Mouse (Mus musculus) heart, postnatal 0 days (tissue): ENCODE results near the gene Dnaaf2. TPM values are rescaled to one million over a fixed set of nuclear protein-coding genes. Genes with fewer than 3 reads are reported as not detected.

Source experiments
- ATAC-seq: fragments of 200-750 bp; cut with Nextera tagmentation; 2 replicates; pipeline ENCODE4 v1.8.0; 2017; ENCODE audit warnings: low read depth, moderate number of reproducible peaks, moderate library complexity; ENCODE audit not compliant: insufficient read depth
- DNase-seq: peaks from one replicate; pipeline ENCODE4 v3.0.0-alpha.2; 2016; ENCODE audit warnings: low spot score
- H3K27ac ChIP-seq: fragments of 300-500 bp; sonication (generic); 2 replicates; pipeline ENCODE4 v1.5.1; 2014; ENCODE audit warnings: low read depth, mild to moderate bottlenecking
- H3K27me3 ChIP-seq: fragments of 300-500 bp; sonication (generic); 2 replicates; pipeline ENCODE4 v1.6.1; 2014; ENCODE audit warnings: low read length, mixed read lengths; ENCODE audit not compliant: control insufficient read depth, insufficient read depth
- H3K36me3 ChIP-seq: fragments of 300-500 bp; sonication (generic); replicated peaks from 2 replicates; pipeline ENCODE4 v1.6.1; 2014; ENCODE audit warnings: low read length, mixed read lengths; ENCODE audit not compliant: control insufficient read depth, insufficient read depth
- H3K4me1 ChIP-seq: fragments of 300-500 bp; sonication (generic); 2 replicates; pipeline ENCODE4 v1.6.1; 2014; ENCODE audit warnings: antibody characterized with exemption; ENCODE audit not compliant: control insufficient read depth, insufficient read depth
- H3K4me2 ChIP-seq: fragments of 300-500 bp; sonication (generic); 2 replicates; pipeline ENCODE4 v1.6.1; 2014; ENCODE audit warnings: low read depth, mild to moderate bottlenecking, low read length, moderate library complexity
- H3K4me3 ChIP-seq: fragments of 300-500 bp; sonication (generic); 2 replicates; pipeline ENCODE4 v1.5.1; 2014; ENCODE audit warnings: low read depth, low read length
- H3K9ac ChIP-seq: fragments of 300-500 bp; sonication (generic); replicated peaks from 2 replicates; pipeline ENCODE4 v1.6.1; 2014; ENCODE audit warnings: low read depth, low read length, mixed read lengths
- H3K9me3 ChIP-seq: fragments of 300-500 bp; sonication (generic); replicated peaks from 2 replicates; pipeline ENCODE4 v1.6.1; 2016; ENCODE audit warnings: low read length; ENCODE audit not compliant: control insufficient read depth
- CTCF ChIP-seq: IDR thresholded peaks from 2 replicates; pipeline ENCODE4 v1.5.1; 2016; ENCODE audit warnings: antibody characterized with exemption, control low read depth, low read depth
- EP300 ChIP-seq: IDR thresholded peaks from 2 replicates; pipeline ENCODE4 v1.6.1; 2016; ENCODE audit warnings: antibody characterized with exemption, low read depth
- WGBS: fragments of 180-500 bp; shearing (Covaris S2); extraction: QIAGEN DNeasy Blood & Tissue Kit; methylation state at CpG from one replicate; pipeline ENCODE4 v1.1.7; 2014; 5-methylcytosine and 5-hydroxymethylcytosine counted together
- polyA plus RNA-seq: library from polyadenylated mRNA; unstranded; fragments of >200 nt; fragmentation: Nextera tagmentation; extraction: Ambion mirVana; gene quantifications from 2 replicates; pipeline ENCODE4 v1.2.1, GENCODE M21; 2015
- total RNA-seq: library from RNA; depleted of rRNA; stranded (reverse); fragments of >200 nt; gene quantifications from 2 replicates; pipeline ENCODE4 v1.2.3, GENCODE M21; 2014; ENCODE audit warnings: low replicate concordance

Gene Dnaaf2
- total and polyA plus RNA-seq, 2 experiments from 2014 or later: 1.8 to 3.8 TPM

DNA sequence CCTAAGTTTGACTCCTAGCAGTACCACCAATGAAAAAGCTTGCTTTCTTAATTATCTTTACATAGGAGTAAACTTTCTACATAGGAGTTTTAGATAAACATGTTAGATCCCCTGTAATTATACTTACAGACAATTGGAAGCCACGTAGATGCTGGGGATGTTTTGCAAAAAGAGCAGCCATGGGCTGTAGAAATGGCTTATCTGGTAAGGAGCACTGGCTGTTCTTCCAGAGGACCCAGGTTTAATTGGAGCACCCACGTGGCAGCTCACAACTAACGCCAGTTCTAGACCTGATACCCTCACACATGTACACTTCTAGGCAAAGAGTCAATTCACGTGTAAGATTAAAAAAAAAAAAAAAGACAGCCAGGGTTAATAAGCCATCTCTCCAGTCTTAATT, 16.4 kb downstream of the Dnaaf2 start:
- TF ChIP-seq EP300 (no peak), CTCF (no peak)
- no peak for DNase-seq
- H3K9me3 ChIP-seq: no peaks in the 10 kb centered on the region
- no peaks in the 10 kb centered on the region for H3K27me3 ChIP-seq
- H3K36me3 ChIP-seq: no peaks in the 10 kb centered on the region; the same call in 1 of the 2 replicates
- no peak overlapping the region for H3K27ac ChIP-seq
- H3K4me1 ChIP-seq: peaks cover 14% of the 10 kb centered on the region
- no peak for ATAC-seq
- no peak overlapping the region for H3K9ac ChIP-seq
- WGBS: 86% methylated on average over 4 of the region's 4 CpGs
- H3K4me3 ChIP-seq: no peak overlapping the region
- no peak overlapping the region for H3K4me2 ChIP-seq

DNA sequence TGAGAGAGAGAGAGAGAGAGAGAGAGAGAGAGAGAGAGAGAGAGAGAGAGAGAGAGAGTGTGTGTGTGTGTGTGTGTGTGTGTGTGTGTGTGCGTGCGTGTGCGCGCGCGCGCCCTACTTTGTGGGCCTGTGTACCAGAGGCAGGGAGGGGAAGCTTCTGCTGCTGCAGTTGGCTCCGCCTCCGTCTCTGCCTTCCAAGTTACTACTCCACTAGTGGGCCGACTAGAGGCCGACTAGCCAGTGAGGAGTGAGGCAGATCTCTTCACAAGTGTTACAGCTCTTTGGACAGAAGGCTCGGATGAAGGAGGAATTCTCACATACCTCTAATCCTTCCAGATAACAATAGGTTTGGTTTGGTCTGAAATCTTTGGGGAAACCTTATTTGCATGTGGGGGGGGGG, 18.9 kb downstream of the Dnaaf2 start:
- DNase-seq (no peak), ATAC-seq (no peak)
- Histone ChIP-seq H3K36me3 (no peaks in the 10 kb centered on the region; the same call in 1 of the 2 replicates), H3K9ac (no peak overlapping the region), H3K4me1 (no peaks in the 10 kb centered on the region), H3K27ac (no peak overlapping the region), H3K4me2 (no peak overlapping the region), H3K9me3 (no peaks in the 10 kb centered on the region), H3K4me3 (no peak overlapping the region), H3K27me3 (no peaks in the 10 kb centered on the region)
- TF ChIP-seq EP300 (no peak), CTCF (no peak)
- WGBS: 59% methylated on average over 12 of the region's 12 CpGs

DNA sequence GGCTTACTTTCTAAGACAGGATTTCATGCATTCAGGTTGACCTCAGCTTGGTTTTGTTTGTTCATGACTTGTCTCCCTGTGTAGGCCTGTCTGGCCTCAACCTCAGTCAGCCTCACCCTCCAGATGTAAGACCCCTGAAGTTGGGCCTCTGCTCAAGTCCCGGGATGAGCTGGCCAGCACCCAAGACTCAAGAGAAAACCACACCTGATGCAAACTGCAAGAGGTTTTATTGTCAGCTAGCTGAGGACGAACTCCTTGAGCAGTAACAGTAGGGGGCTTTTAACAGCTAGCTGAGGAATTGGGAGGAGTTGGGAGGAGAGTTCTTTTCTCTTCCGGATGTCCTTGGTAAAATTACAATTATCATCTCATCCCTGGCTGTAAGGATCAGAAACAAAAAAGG, 20.7 kb downstream of the Dnaaf2 start:
- Histone ChIP-seq H3K4me1 (no peaks in the 10 kb centered on the region), H3K9me3 (no peaks in the 10 kb centered on the region), H3K4me3 (no peak overlapping the region), H3K36me3 (no peaks in the 10 kb centered on the region; the same call in 1 of the 2 replicates), H3K27me3 (no peaks in the 10 kb centered on the region), H3K4me2 (no peak overlapping the region), H3K9ac (no peak overlapping the region), H3K27ac (no peak overlapping the region)
- ATAC-seq (no peak), DNase-seq (no peak)
- 82% methylated on average over 3 of the region's 3 CpGs for WGBS
- no peak for TF ChIP-seq CTCF
- no peak for TF ChIP-seq EP300

DNA sequence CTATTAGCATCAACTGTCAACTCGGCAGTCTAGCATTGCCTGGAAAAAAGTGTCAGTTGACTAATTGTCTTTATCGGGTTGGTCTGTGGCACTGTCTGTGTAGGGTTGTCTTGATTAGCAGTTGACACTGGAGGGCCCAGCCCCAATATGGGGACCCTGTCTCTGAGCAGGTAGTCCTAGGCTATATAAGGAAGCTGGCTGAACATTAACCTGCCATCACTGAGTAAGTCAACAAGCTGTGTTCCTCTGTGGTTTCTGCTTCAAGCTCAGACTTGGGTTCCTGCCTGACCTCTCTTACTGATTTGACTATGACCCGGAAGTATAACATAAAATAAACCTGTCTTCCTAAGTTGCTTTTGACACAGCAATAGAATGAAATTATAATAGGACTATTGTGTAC, 22.3 kb downstream of the Dnaaf2 start:
- no peak for TF ChIP-seq EP300
- Histone ChIP-seq H3K4me3 (no peak overlapping the region), H3K27ac (no peak overlapping the region), H3K4me2 (no peak overlapping the region), H3K36me3 (peaks cover 4% of the 10 kb centered on the region; the same call in 1 of the 2 replicates), H3K9ac (no peak overlapping the region), H3K4me1 (no peaks in the 10 kb centered on the region), H3K9me3 (no peaks in the 10 kb centered on the region), H3K27me3 (no peaks in the 10 kb centered on the region)
- 91% methylated on average over 3 of the region's 3 CpGs for WGBS
- DNase-seq: no peak
- no peak for ATAC-seq

- TF ChIP-seq EP300: no peak
- TF ChIP-seq CTCF: no peak
- Histone ChIP-seq H3K4me3 (no peak overlapping the region), H3K9ac (no peak overlapping the region), H3K27me3 (no peaks in the 10 kb centered on the region), H3K4me2 (no peak overlapping the region), H3K4me1 (peaks cover 13% of the 10 kb centered on the region; the same call in 1 of the 2 replicates), H3K27ac (no peak overlapping the region), H3K36me3 (peaks cover 4% of the 10 kb centered on the region; the same call in 1 of the 2 replicates), H3K9me3 (no peaks in the 10 kb centered on the region)
- DNase-seq: no peak
- WGBS: 90% methylated on average over 2 of the region's 2 CpGs
- ATAC-seq: no peak
These were observed 26.9 kb downstream of the Dnaaf2 start for GRCm38 (mm10) chr12:69171307-69171706.

DNA sequence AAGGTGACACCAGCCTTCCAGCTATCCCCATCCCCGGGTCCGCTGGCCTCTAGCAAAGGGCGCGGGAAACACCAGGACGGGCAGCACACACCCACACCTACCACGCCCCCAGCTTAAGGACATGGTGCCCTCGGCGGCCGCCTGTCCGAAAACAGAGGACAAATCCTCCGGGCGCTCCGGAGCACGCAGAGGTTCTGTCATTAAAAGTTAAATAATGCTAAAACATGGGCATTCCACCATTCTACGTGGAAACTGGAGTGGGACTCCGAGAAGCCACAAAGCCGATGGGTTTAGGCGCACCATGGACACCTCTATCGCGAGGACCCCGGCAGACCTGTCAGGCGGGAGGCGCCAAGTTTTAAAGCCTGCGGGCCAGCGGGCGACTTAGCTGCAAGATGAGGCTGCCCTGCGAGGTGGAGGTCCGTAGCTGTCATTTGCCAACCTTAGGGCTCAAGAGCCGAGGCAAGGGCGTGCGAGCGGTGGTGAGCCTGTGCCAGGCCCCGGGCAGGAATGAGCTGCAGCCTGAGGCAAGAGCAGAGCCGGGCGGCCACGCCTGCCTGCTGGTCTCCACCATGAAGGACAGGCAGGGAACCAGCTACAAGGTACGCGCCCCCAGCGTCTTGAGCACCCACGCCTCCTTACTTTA, 29.6 kb downstream of the Dnaaf2 start, which contains the start of gene Lrr1:
Gene Lrr1 (plus strand): TSS at position 354 of the 646 bp plus-strand sequence.
- WGBS: under 1% methylated on average over 40 of the region's 40 CpGs
- peaks cover 13% of the 10 kb centered on the region; the same call in 1 of the 2 replicates for H3K4me1 ChIP-seq
- peak within 1 kb of the TSS; percentile 97 for H3K4me2 ChIP-seq
- TF ChIP-seq EP300 (peak; percentile 98), CTCF (no peak)
- peak within 1 kb of the TSS; percentile 80 for H3K4me3 ChIP-seq
- no peaks in the 10 kb centered on the region for H3K9me3 ChIP-seq
- peak within 1 kb of the TSS; percentile 69 for H3K9ac ChIP-seq
- H3K27ac ChIP-seq: peak within 1 kb of the TSS; percentile 80
- DNase-seq (peak; percentile 76), ATAC-seq (peak; percentile 95)
- H3K27me3 ChIP-seq: no peaks in the 10 kb centered on the region
- H3K36me3 ChIP-seq: peaks cover 4% of the 10 kb centered on the region; the same call in 1 of the 2 replicates
